Mouse (Mus musculus) small intestine, adult 2 months (tissue): ENCODE measurements around the gene Map4. TPM values are rescaled to one million over a fixed set of nuclear protein-coding genes. Genes with fewer than 3 reads are reported as not detected.

ENCODE experiments used
- H3K27ac ChIP-seq: fragments of 200-500 bp; 2 replicates; pipeline ENCODE4 v1.5.1; 2012; ENCODE audit warnings: low read depth, low read length, control low read depth, inconsistent platforms; ENCODE audit not compliant: insufficient read depth
- H3K27me3 ChIP-seq: fragments of 200-500 bp; 2 replicates; pipeline ENCODE4 v1.6.1; 2012; ENCODE audit warnings: mild to moderate bottlenecking, moderate library complexity, low read length, inconsistent platforms; ENCODE audit not compliant: control insufficient read depth, insufficient read depth
- H3K36me3 ChIP-seq: fragments of 200-500 bp; 2 replicates; pipeline ENCODE4 v1.6.1; 2012; ENCODE audit warnings: mild to moderate bottlenecking, low read length, control low read depth, inconsistent platforms; ENCODE audit not compliant: control insufficient read depth, insufficient read depth
- H3K4me1 ChIP-seq: fragments of 200-500 bp; 2 replicates; pipeline ENCODE4 v1.6.1; 2012; ENCODE audit warnings: low read length, inconsistent platforms, mixed read lengths; ENCODE audit not compliant: control insufficient read depth, insufficient read depth, insufficient read length
- H3K4me3 ChIP-seq: fragments of 200-500 bp; 2 replicates; pipeline ENCODE4 v1.5.1; 2012; ENCODE audit warnings: low read depth, mild to moderate bottlenecking, control low read depth, inconsistent platforms, low read length, moderate library complexity
- CTCF ChIP-seq: fragments of 200-500 bp; IDR thresholded peaks from 2 replicates; pipeline ENCODE4 v1.5.1; 2012; ENCODE audit warnings: low read depth, mild to moderate bottlenecking, control low read depth, inconsistent platforms, low read length, moderate library complexity, mixed read lengths; ENCODE audit not compliant: insufficient replicate concordance, insufficient read length; ENCODE audit errors: extremely low read depth
- POLR2A ChIP-seq: fragments of 200-500 bp; IDR thresholded peaks from 2 replicates; pipeline ENCODE4 v1.6.1; 2012; ENCODE audit warnings: low read depth, mild to moderate bottlenecking, control low read depth, inconsistent platforms, low read length, moderate library complexity
- WGBS: fragments of 180-500 bp; shearing (Covaris S2); methylation state at CpG from one replicate; pipeline ENCODE4 v1.1.7; 2018; 5-methylcytosine and 5-hydroxymethylcytosine counted together
- polyA plus RNA-seq: library from polyadenylated mRNA; depleted of rRNA; stranded (reverse); fragments of >200 nt; gene quantifications from 2 replicates; pipeline ENCODE4 v1.2.3, GENCODE M21; 2012

Gene Map4
- polyA plus RNA-seq, 1 experiment, result 191 TPM

DNA sequence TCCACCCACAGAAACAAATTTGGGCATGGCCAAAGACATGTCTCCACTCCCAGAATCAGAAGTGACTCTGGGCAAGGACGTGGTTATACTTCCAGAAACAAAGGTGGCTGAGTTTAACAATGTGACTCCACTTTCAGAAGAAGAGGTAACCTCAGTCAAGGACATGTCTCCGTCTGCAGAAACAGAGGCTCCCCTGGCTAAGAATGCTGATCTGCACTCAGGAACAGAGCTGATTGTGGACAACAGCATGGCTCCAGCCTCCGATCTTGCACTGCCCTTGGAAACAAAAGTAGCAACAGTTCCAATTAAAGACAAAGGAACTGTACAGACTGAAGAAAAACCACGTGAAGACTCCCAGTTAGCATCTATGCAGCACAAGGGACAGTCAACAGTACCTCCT lies 103.8 kb downstream of the Map4 start:
- Histone ChIP-seq H3K4me3 (no peak overlapping the region), H3K27me3 (no peaks in the 10 kb centered on the region), H3K4me1 (no peaks in the 10 kb centered on the region), H3K27ac (no peak overlapping the region), H3K36me3 (peaks cover 40% of the 10 kb centered on the region)
- WGBS, result 84% methylated on average over 4 of the region's 4 CpGs
- no peak for TF ChIP-seq CTCF
- TF ChIP-seq POLR2A, result no peak

DNA sequence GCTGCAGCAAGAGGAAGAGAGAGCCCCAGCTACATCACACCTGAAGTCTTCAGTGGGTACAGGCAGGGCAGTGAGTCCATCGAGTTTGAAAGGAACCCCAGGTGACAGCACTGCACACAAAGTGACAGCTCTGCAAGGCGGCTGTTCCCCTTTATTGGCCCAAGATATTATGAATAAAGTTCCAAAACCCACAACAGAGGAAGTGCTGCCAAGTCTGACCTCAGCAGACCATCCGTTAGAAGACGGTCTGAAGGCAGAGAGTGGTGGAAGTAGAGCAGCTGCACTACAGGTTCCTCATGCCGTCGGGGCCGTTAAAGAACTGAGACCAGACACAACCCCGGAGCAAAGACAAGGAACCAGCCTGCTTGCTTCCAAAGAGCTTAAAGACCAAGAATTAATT lies 106.6 kb downstream of the Map4 start:
- Histone ChIP-seq H3K4me3 (no peak overlapping the region), H3K36me3 (peaks cover 31% of the 10 kb centered on the region), H3K27me3 (no peaks in the 10 kb centered on the region), H3K27ac (no peak overlapping the region), H3K4me1 (no peaks in the 10 kb centered on the region)
- WGBS, result 77% methylated on average over 8 of the region's 8 CpGs
- TF ChIP-seq POLR2A (no peak), CTCF (no peak)

DNA sequence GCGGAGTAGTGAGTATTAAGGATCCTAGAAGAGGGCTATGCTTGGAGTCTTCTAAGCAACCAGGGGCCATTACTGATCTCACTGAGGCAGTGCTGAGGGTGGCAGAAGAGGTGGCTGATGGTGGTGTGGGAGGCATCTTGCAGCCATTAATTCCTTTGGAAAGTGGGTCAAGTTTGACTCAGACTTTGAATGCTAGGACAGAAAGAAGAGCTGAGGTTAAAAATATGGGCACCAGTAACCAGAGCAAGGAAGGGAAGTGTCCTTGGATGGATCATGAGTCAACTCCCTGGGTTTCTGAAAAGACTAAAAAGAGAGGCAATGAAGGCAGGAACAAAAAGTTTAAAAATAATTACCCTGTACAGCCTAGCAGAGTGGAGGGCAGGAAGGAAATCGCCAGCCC lies 107.2 kb downstream of the Map4 start:
- no peak overlapping the region for H3K27ac ChIP-seq
- 89% methylated on average over 2 of the region's 2 CpGs for WGBS
- H3K4me1 ChIP-seq, result no peaks in the 10 kb centered on the region
- H3K4me3 ChIP-seq, result no peak overlapping the region
- no peak for TF ChIP-seq POLR2A
- TF ChIP-seq CTCF, result no peak
- H3K27me3 ChIP-seq, result no peaks in the 10 kb centered on the region
- H3K36me3 ChIP-seq, result peaks cover 29% of the 10 kb centered on the region

DNA sequence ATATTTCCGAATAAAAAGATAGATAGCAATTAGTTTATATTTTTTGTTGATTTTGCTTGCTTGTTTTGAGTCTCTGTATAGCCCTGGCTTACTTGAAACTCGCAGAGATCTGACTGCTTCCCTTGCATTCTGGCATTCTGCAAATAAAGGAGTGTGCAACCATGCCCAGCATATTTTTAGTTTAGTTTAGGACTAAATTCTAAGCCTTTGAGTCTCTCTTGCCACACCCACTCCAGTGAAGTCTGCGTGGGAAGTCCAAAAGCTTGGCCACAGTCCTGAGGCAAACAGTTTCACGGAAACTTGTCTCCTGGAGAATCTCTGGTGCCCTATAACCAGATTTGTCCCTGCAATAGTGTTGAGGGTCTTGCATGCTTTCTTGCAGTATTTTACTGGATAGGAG lies 113.1 kb downstream of the Map4 start:
- WGBS, result 90% methylated on average over 4 of the region's 4 CpGs
- TF ChIP-seq POLR2A (no peak), CTCF (no peak)
- H3K27me3 ChIP-seq, result no peaks in the 10 kb centered on the region

DNA sequence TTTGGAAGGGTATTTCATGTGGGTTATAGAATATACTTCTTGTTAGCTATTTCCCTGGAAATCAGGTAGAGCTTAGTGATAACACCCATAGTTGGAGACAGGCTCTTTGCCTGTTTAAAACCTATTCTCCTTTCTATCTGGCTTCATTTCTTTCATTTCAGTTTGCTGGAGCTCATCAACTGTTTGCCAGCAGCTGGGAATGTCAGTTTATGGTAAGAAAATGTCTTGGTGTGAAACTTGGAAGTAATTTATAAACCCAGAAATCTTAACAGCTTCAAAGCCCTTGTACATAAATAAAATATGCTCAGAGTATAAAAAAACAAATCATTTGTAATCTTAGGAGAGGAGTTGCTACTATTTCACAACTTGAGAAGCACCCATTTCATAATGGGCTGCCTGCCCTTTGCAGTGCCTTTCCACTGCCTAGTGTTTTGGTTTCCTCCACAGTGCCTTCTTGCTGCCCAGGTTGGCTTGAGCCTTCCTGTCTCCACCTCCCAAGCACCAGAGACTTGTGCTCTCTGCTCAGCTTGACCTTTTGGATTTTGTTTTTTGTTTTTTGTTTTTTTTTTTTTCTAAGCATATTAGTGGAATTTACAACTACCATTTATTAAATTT lies 114.6 kb downstream of the Map4 start:
- no peaks in the 10 kb centered on the region for H3K27me3 ChIP-seq
- H3K4me1 ChIP-seq, result no peaks in the 10 kb centered on the region
- TF ChIP-seq POLR2A, result no peak
- no peak for TF ChIP-seq CTCF
- no peak overlapping the region for H3K4me3 ChIP-seq
- peaks cover 2% of the 10 kb centered on the region; the same call in 1 of the 2 replicates for H3K36me3 ChIP-seq
- H3K27ac ChIP-seq, result no peak overlapping the region

More for the DNA sequence above, 113.1 kb downstream of the Map4 start:
- H3K27ac ChIP-seq, result no peak overlapping the region
- no peaks in the 10 kb centered on the region for H3K4me1 ChIP-seq
- H3K4me3 ChIP-seq, result no peak overlapping the region
- peaks cover 2% of the 10 kb centered on the region; the same call in 1 of the 2 replicates for H3K36me3 ChIP-seq

DNA sequence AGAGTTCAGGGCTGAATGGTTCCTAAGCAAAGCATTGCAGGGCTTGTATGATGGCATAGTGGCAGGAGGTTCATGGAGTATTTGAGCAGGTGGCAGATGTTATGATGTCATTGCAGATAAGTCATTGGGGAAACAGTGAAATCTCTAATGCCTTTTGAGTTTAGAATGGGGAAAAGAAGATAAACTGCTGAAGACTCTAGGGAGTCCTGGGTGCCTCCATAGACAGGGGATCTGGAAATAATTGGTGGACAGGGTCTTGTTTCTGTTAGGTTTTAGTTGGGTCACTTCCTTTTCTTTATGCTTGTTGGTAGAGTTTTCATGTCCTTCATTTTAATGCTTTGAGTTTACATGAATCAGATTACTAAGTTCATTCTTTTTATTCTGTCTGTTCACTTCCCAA lies 116.0 kb downstream of the Map4 start:
- Histone ChIP-seq H3K4me1 (no peaks in the 10 kb centered on the region), H3K27me3 (no peaks in the 10 kb centered on the region), H3K27ac (no peak overlapping the region), H3K36me3 (peaks cover 6% of the 10 kb centered on the region; the same call in 1 of the 2 replicates), H3K4me3 (no peak overlapping the region)
- TF ChIP-seq POLR2A (no peak), CTCF (no peak)

DNA sequence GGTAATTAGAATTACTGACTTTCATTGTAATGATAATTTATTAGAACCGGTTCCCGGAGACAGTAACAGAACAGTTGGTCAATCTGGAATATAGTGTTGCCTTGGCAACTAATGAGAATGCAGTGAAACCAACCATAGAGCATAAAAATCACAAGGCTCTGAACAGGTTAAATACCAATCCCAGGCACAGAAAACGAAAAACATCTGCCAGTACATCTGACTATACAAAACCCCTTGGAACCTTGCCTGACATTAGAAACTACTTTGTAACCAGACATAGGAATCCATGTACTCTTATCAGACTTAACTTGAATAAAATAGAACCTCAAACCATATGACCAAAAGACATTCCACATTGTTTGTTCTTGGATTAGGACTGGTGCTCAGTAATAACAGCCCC lies 116.6 kb downstream of the Map4 start:
- H3K27ac ChIP-seq, result no peak overlapping the region
- H3K27me3 ChIP-seq, result no peaks in the 10 kb centered on the region
- no peaks in the 10 kb centered on the region for H3K4me1 ChIP-seq
- no peak overlapping the region for H3K4me3 ChIP-seq
- H3K36me3 ChIP-seq, result peaks cover 8% of the 10 kb centered on the region; the same call in 1 of the 2 replicates
- WGBS, result 68% methylated on average over 3 of the region's 3 CpGs
- TF ChIP-seq CTCF, result no peak
- no peak for TF ChIP-seq POLR2A
